Mouse (Mus musculus) testis, adult 2 months (tissue): Measurements from ENCODE around the gene Rps29.

ENCODE experiments used
- CTCF ChIP-seq: fragments of 200-500 bp; IDR thresholded peaks from 2 replicates; pipeline ENCODE4 v1.5.1; 2012; ENCODE audit warnings: low read depth, mild to moderate bottlenecking, inconsistent platforms, low read length, moderate library complexity; ENCODE audit not compliant: control insufficient read depth, insufficient read depth, insufficient replicate concordance
- POLR2A ChIP-seq: fragments of 200-500 bp; IDR thresholded peaks from 2 replicates; pipeline ENCODE4 v1.6.1; 2012; ENCODE audit warnings: low read depth, mild to moderate bottlenecking, inconsistent platforms, low read length, moderate library complexity; ENCODE audit not compliant: control insufficient read depth

GRCm38 (mm10) chr12:69175975-69176374, 17.0 kb upstream of the Rps29 start:
- TF ChIP-seq CTCF (no peak), POLR2A (no peak)
